Mouse (Mus musculus) ZHBTc4 (cell line): ENCODE measurements around the gene Morn4.
"Not testable (repeated sequence)": the region's sequence is repeated elsewhere in the genome, so short reads cannot be mapped to it uniquely, and the experiment has no call there.

Source experiments
- DNase-seq: peaks from one replicate; pipeline ENCODE4 v3.0.0-alpha.2; 2011; ENCODE audit warnings: low read depth, low spot score

The Morn4 gene

GRCm38 (mm10) chr19:42085690-42086089 lies 467 bp downstream of the Morn4 start:
- no peak for DNase-seq

GRCm38 (mm10) chr19:42081613-42082012 lies 4.5 kb downstream of the Morn4 start:
- DNase-seq = not testable (repeated sequence)

DNA sequence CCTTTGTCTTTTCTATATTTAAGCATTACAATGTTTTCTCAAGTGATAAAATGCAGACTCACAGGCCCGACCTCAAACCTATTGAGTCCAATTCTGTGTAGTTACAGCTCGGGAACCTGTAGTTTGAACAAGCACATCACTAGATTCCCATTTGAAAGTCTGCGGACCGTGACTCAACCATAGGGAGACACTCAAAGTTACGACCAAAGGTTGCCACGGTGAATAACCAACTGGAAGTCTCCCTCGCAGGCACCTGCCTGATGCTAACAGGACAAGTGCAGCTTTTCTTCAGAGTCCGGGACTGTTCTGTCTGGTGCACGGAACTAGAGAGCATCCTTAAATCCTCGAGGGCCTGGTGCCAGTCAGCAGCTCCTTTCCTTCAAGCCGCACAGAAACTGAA lies 5.7 kb downstream of the Morn4 start:
- DNase-seq = no peak

DNA sequence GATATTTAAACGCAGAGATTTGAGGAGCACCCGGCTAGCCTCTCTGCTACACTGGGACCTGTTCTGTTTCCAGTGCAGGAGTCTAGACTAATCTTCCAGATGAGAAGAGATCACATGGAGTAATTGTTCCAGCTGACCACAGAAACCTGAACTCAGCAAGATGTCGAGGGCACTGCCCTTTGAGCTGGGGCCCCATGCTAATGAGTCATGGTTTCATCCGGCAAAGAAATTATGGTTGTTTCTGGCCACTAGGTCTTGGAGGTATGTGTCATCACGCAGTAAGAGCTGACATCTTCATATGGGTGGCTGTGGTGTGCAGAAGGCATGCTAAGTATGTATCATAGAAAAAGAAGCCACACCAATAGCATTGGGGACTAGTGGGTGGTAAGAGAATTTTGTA lies 6.2 kb downstream of the Morn4 start:
- no peak for DNase-seq

- no peak for DNase-seq
Measured at GRCm38 (mm10) chr19:42079006-42079405, 7.2 kb downstream of the Morn4 start.

- no peak for DNase-seq
Measured at GRCm38 (mm10) chr19:42078566-42078965, 7.6 kb downstream of the Morn4 start.

DNA sequence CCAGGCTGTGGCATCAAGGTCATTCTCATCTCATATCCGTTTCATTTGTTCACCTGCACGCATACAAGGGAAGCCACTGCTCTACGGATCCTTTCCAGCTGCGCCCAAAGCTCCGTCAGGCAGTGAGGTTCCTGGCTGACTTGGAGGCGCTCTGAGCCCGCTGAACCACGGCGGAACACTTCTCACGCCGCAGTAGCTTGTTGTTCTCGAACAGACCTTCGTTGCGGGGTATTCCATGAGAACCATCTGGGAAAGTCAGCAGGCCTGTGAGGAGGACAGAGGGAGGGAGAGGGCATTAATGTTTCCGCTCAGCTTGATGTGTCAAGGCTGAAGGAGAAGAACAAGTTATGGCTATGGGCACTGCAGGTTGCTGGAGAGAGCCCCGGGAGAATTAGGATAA lies 10.2 kb downstream of the Morn4 start:
- DNase-seq = peak; percentile 29

DNA sequence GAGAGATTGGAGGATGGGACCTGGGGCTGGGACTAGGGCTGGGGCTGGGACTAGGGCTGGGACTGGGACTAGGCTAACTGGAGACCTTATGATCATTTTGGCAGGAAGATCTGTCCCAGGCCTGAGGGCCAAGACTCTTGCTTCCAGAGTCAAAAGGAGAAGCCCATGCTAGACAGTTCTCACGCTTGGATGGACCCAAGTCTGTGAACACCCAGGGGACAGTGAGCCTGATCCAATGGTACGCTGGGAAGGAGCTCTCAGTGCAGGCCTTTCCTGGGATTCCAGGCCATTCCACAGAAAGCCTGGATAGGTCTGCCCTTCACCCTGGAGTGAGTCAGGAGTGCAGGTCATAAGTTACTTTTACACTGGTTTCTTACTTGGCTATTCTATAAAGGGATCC lies 11.1 kb downstream of the Morn4 start:
- no peak for DNase-seq

- DNase-seq = peak; percentile 48
Measured at GRCm38 (mm10) chr19:42072802-42073201, 13.4 kb downstream of the Morn4 start.

DNA sequence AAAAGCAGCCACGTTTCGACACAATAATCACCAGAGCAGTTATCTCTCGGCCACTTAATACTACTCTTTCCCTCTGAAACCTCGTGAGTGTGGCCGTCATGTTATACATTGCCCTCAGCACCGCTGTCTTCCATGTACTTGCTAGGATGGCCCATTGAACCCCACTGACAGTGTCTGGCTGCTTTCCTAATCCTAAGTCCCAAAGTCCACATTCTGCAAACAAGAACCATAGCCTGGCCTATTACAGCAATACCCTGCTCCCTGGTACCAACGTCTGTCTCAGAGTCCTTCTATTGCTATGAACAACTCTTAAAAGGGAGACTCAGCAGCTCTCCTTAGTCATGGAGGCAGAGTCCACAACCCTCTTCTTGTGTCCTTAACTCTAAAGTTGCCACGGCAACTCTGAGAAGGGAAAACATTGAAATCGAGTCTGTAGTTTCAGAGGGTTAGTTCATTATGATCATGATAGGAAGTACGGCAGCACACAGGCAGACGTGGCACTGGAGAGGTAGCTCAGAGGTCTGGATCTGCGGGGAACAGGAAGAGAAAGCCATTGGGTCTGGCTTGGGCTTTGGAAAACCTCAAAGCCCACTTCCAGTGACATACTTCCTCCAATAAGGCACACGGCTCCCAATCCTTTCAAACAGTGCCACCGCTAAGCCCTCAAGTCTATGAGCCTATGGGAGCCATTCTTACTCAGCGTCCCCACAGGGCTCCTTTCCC lies 14.1 kb downstream of the Morn4 start:
- no peak for DNase-seq

GRCm38 (mm10) chr19:42071221-42071620 lies 14.9 kb downstream of the Morn4 start:
- DNase-seq = peak; percentile 59

- no peak for DNase-seq
Measured at GRCm38 (mm10) chr19:42069241-42069525, 17.0 kb downstream of the Morn4 start.

DNA sequence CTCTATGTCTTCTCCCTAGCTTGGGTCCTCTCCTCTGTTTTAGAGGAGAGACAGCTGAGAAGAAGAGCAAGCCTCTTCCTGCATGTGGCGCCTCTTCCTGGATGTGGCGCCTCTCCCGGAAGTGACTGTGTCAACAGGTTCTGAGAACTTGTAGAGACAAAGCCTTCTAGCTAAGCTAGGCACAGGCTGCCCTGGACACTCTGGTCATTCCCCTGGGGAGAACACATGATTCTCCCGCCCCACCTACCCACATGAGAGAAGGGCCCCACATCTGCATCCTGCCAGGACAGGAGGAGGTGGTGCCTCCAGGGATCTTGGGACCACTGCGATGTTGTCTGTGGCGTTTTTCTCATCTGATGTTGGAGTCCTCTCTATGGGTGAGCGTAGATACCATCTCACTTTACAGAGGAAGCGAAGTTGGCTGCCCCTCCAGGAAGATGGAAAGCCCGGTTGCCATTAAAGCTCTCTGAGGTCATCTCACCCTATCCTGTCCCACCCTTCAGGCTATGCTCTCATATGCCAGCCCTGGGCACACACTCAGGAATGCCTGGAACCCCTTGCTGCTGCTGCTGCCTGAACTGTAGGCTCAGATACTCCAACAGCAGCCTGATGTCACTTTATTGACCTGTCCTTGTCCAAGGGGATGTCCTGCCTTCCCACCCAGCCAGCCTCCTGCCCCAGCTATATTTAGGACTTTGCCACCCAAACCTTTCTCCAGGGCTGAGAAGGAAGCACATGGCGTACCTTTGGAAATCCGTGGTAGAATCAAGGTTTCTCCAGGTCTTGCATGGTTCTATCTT lies 17.5 kb downstream of the Morn4 start:
- peak; percentile 25 for DNase-seq

DNA sequence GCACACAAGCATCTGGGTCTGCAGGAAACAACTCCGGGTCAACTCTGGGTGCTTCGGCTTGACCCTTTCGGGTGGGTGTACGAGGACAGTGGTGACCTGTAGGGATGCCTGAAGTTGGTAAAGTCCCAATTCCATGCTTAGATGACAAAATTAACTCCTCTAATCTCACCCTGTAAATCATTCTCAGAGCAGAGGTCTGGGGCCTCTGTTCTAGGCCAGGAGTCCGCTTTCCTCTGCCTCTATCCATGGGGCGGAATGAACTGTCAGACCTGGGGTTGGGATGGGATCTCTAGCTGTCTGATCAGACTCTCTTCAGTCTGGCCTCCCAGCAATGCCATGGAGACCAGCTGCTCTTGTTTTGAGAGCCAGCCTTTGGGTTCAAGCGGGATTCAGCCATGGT lies 24.7 kb downstream of the Morn4 start:
- DNase-seq = no peak

DNA sequence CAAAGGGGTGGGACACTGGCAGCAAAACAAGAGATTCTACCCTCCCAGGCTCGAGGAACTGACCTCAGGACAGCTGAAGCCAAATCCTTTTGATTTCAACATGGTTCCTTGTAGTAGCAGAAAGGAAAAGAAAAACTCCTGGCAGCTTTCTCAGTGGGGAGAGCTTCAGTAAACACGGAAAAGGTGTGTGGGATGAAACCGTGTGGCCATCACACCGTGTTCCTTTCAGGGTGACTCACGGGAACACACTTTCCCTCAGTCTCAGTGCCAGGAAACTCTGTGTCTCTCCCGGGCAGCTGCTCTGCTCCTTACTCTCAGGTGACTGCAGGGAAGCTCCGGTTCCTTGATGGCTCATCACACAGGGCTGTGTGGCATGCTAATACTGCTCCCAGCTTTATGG lies 27.7 kb downstream of the Morn4 start:
- no peak for DNase-seq

DNA sequence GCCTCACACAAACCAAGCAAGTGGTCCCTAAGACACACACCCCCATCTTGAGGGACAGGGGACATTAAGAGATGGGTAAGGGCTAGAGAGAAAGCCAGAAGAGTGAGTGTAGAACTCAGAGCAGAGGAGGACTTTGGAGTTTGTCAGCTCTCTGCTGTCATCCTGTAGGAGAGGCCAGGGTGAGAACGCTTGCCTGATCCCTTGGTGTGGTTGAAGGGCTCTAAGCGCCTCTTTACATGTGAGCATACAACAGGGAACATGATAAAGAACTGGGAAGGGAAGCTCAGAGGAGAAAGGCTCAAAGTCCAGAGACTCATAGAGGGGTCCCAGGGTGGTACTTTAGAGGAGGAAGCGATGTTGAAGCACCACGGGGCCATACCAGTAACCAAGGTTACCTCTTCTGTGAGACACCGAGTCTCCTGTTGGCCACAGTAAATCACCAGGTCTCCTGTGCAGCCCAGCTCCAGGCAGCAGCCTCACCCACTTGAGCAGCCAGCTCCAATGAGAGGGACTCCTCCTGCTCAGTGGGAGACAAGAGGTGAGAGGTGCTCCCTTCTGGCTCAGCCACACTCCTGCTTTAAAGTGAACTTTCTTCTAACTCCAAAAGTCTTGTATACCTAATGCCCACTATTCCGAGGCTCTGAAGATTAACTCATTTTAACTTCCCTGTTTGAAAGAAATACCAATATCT lies 29.3 kb downstream of the Morn4 start:
- DNase-seq = no peak

DNA sequence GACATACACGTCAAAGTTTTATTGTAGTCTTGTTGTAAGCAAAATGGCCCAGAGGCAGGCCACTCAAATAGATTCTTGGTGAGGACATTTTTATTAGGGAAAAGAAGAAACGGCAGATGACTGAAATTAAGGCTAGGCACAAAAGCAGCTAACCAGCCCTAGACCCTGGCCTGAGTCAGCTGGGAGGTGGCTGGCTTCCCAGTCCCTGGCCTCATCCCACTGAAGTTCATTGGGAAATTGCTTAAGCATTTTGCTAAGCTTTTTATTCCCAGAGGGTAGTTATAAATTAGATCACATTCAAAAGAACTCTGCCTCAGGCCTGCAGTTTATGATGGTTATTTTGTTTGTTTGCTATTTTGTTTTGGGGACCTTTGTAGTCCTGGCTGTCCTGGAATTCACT lies 30.3 kb downstream of the Morn4 start:
- no peak for DNase-seq

- no peak for DNase-seq
Measured at GRCm38 (mm10) chr19:42054255-42054654, 31.9 kb downstream of the Morn4 start.

DNA sequence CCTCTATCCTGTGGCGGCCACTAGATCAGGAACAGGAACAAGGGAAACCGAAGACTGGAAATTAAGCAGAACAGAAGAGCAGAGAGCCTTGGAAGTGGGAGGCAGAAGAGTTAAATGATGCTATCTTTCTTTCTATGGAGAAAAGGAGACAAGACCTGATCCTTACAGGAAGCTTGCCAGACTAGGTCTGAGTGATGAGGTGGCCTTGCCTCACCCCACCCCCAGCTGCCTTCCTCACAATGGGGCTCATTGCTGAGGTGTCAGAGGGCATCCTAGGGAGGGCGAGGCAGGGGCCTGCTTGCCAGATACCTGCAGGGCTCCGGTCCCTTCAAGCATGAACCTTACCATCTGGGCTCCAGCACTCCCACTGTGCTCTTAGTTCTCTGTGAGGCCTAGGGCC lies 34.2 kb downstream of the Morn4 start, which contains the start of gene 4933411K16Rik:
Gene 4933411K16Rik (plus strand): TSS at position 301 of the 400 bp plus-strand sequence.
- peak; percentile 37 for DNase-seq

DNA sequence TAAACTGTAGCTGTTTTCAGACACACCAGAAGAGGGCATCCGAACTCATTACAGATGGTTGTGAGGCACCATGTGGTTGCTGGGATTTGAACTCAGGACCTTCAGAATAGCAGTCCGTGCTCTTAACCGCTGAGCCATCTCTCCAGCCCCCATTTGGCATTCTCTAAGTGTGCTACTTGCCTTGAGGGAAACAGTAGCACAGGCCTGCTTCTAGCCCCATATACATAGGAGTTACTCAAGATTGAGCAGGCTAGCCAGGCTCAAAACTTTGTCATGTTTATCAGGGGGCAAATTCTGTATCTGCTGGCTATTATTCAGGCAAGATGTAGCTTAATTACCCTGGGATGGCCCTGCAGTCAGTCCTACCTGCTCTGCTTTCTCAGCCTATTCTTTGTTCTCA lies 34.8 kb downstream of the Morn4 start:
- no peak for DNase-seq

GRCm38 (mm10) chr19:42050251-42050650 lies 35.9 kb downstream of the Morn4 start:
- DNase-seq = no peak

DNA sequence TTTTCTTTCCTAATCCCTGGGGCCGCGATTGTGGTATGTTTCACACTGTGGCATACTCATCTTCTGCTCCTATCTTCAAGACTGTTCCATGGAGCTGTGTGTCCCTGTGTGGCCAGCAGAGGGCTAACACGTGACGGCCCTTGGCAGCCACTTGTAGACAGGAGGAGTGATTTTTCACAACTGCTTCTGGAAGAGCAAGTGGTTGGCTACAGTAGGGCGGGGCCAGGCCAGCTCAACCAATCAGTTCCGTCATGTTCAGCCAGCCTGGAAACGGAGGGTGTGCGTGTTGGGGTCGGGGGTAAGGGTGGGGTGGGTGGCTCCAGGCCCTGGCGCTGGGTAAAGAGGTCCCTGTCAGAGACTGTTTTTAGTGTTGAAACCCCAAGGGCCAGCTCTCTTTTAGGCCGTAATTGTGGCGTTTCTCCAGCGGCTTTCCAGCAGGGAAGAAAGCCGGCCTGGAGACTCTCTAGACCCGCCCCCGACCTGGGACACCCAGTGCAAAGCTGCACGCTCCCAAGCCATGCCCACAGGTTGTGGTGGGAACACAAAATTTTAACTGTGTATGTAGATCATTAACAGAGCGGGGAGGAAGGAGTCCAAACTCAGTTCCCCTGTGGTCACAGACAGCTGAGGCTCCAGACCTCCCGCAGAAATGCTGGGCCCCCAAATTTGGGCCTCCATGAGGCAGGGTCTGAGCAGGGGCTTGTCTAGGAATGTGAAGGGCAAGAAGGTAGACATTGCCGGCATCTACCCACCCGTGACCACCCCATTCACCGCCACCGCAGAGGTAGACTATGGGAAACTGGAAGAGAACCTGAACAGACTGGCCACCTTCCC lies 40.7 kb downstream of the Morn4 start, which contains the start of gene Hoga1:
Gene Hoga1 (plus strand): TSS at position 342 of the 834 bp plus-strand sequence.
- peak; percentile 96 for DNase-seq
